Mouse (Mus musculus): ENCODE measurements at regions not wholly inside any gene's neighbourhood (a gene's known extent, or its start where the extent isn't known, plus 50 kb on each side); places are given as distances from the start of the nearest gene placed in this dataset.

DNA sequence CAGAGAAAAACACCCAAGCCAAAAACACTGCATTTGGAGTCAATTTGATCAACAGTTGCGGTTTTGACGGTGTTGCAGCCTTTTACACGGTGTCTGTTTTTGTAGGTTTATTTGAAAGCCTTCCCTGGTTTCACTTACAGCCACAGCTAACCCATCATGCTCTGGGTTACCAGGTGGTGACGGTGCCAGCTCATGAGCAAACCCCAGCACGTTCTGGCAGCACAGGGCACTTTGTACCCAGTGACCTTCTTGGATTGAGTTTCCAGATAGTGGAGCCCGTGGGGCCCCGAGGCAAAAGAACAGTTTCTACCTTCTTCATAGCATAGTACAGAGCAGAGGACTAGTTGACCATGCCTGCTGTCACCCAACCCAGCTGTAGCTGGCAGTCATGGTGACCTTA lies 152.6 kb upstream of the F930015N05Rik start:
- 73% methylated on average over 7 of the region's 7 CpGs for WGBS (ENCODE audit: insufficient replicate concordance)
- Histone ChIP-seq H3K4me1 (replicated peaks; ENCODE audit: control insufficient read depth in 2 of 2, insufficient read depth in 2 of 2, low read length in 1 of 2) (no peaks in the 10 kb centered on the region), H3K36me3 (replicated peaks; ENCODE audit: control insufficient read depth, insufficient read depth, low read depth) (no peaks in the 10 kb centered on the region), H3K4me2 (ENCODE audit: low read depth) (no peak overlapping the region), H3K4me3 (ENCODE audit: insufficient read depth in 1 of 2, low read depth in 2 of 2, low read length in 2 of 2) (no peak overlapping the region), H3K27ac (no peak overlapping the region), H3K9me3 (ENCODE audit: control insufficient read depth, low read length) (no peaks in the 10 kb centered on the region), H3K9ac (replicated peaks) (no peak overlapping the region), H3K27me3 (ENCODE audit: control insufficient read depth, insufficient read depth, low read length) (no peaks in the 10 kb centered on the region)
- DNase-seq (ENCODE audit: low read depth in 3 of 3, low spot score in 3 of 3) (no peak), ATAC-seq (ENCODE audit: insufficient read depth) (no peak)
- no peak for TF ChIP-seq EP300 (IDR thresholded peaks at IDR 0.05; ENCODE audit: low read depth)
- no peak for TF ChIP-seq CTCF (IDR thresholded peaks at IDR 0.05; ENCODE audit: low read depth)

DNA sequence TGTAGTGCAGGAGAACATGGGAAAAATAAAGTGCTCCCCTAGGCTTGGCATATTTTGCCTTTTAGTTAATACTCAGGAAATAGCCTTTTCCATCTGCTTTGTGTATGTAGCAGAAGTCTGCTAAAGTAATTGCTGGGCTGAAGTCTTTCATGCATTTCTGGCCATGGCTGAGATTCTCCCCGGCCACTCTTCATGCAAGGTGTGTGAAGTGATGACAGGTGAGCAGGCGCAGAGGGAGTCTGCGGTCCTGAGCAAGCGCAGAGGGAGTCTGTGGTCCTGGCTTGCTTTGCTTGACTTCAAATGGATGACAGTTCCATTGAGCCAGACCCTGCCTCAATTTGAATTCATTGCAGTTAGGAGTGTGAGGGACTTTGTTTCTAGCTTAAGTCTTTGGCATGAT lies 153.6 kb upstream of the F930015N05Rik start:
- no peak overlapping the region for H3K4me2 ChIP-seq (ENCODE audit: low read depth)
- DNase-seq (ENCODE audit: low read depth in 3 of 3, low spot score in 3 of 3) = no peak
- no peak overlapping the region for H3K9ac ChIP-seq (replicated peaks)
- no peaks in the 10 kb centered on the region for H3K9me3 ChIP-seq (ENCODE audit: control insufficient read depth, low read length)
- WGBS (ENCODE audit: insufficient replicate concordance) = 84% methylated on average over 4 of the region's 4 CpGs
- H3K4me3 ChIP-seq (ENCODE audit: insufficient read depth in 1 of 2, low read depth in 2 of 2, low read length in 2 of 2) = no peak overlapping the region
- H3K27me3 ChIP-seq (ENCODE audit: control insufficient read depth, insufficient read depth, low read length) = no peaks in the 10 kb centered on the region
- H3K4me1 ChIP-seq (replicated peaks; ENCODE audit: control insufficient read depth in 2 of 2, insufficient read depth in 2 of 2, low read length in 1 of 2) = no peaks in the 10 kb centered on the region
- ATAC-seq (ENCODE audit: insufficient read depth) = no peak
- H3K27ac ChIP-seq = no peak overlapping the region
- H3K36me3 ChIP-seq (replicated peaks; ENCODE audit: control insufficient read depth, insufficient read depth, low read depth) = no peaks in the 10 kb centered on the region
- no peak for TF ChIP-seq CTCF (IDR thresholded peaks at IDR 0.05; ENCODE audit: low read depth)
- no peak for TF ChIP-seq EP300 (IDR thresholded peaks at IDR 0.05; ENCODE audit: low read depth)

DNA sequence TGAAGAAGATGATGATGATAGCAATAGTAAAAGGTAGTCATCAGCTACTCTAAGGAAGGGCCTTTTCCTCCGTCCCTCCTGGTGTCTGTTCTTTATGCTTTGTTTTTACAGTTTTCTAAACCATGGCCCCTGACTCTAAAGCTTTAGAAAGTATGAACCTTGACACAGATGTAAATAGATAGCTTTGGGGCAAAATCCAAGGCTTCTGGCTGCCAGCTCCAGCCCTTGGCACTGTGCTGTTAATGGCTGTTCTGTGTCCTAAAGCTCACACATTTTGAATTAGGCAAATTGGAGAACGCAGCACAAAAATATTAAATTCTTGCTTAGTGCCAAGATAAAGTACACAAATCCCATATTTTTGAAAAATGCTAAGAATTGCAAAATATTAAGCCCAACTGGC lies 155.8 kb upstream of the F930015N05Rik start:
- TF ChIP-seq EP300 (IDR thresholded peaks at IDR 0.05; ENCODE audit: low read depth) = no peak

GRCm38 (mm10) chr11:64597305-64597704 lies 160.9 kb upstream of the F930015N05Rik start:
- WGBS (ENCODE audit: insufficient replicate concordance) = 40% methylated on average over 4 of the region's 4 CpGs
- TF ChIP-seq CTCF (IDR thresholded peaks at IDR 0.05; ENCODE audit: low read depth) (no peak), EP300 (IDR thresholded peaks at IDR 0.05; ENCODE audit: low read depth) (no peak)
- ATAC-seq (ENCODE audit: insufficient read depth) (no peak), DNase-seq (ENCODE audit: low read depth in 3 of 3, low spot score in 3 of 3) (no peak)
- Histone ChIP-seq H3K36me3 (replicated peaks; ENCODE audit: control insufficient read depth, insufficient read depth, low read depth) (no peaks in the 10 kb centered on the region), H3K27me3 (ENCODE audit: control insufficient read depth, insufficient read depth, low read length) (no peaks in the 10 kb centered on the region), H3K27ac (no peak overlapping the region), H3K4me1 (replicated peaks; ENCODE audit: control insufficient read depth in 2 of 2, insufficient read depth in 2 of 2, low read length in 1 of 2) (peaks cover 0 to 5% of the 10 kb centered on the region in 2 experiments; a peak in 2 of 4 replicates), H3K9me3 (ENCODE audit: control insufficient read depth, low read length) (no peaks in the 10 kb centered on the region), H3K4me2 (ENCODE audit: low read depth) (no peak overlapping the region), H3K9ac (replicated peaks) (no peak overlapping the region), H3K4me3 (ENCODE audit: insufficient read depth in 1 of 2, low read depth in 2 of 2, low read length in 2 of 2) (no peak overlapping the region)

More for the DNA sequence above, 155.8 kb upstream of the F930015N05Rik start:
- Histone ChIP-seq H3K27me3 (ENCODE audit: control insufficient read depth, insufficient read depth, low read length) (no peaks in the 10 kb centered on the region), H3K4me1 (replicated peaks; ENCODE audit: control insufficient read depth in 2 of 2, insufficient read depth in 2 of 2, low read length in 1 of 2) (no peaks in the 10 kb centered on the region), H3K9me3 (ENCODE audit: control insufficient read depth, low read length) (no peaks in the 10 kb centered on the region), H3K27ac (no peak overlapping the region), H3K9ac (replicated peaks) (no peak overlapping the region), H3K4me2 (ENCODE audit: low read depth) (no peak overlapping the region), H3K4me3 (ENCODE audit: insufficient read depth in 1 of 2, low read depth in 2 of 2, low read length in 2 of 2) (no peak overlapping the region), H3K36me3 (replicated peaks; ENCODE audit: control insufficient read depth, insufficient read depth, low read depth) (no peaks in the 10 kb centered on the region)
- 63% methylated on average over 2 of the region's 2 CpGs for WGBS (ENCODE audit: insufficient replicate concordance)
- DNase-seq (ENCODE audit: low read depth in 3 of 3, low spot score in 3 of 3) = no peak
- ATAC-seq (ENCODE audit: insufficient read depth) = no peak

- TF ChIP-seq CTCF (IDR thresholded peaks at IDR 0.05; ENCODE audit: low read depth) = no peak
- TF ChIP-seq EP300 (IDR thresholded peaks at IDR 0.05; ENCODE audit: low read depth) = no peak
- H3K4me2 ChIP-seq (ENCODE audit: low read depth) = no peak overlapping the region
- no peak overlapping the region for H3K9ac ChIP-seq (replicated peaks)
- no peak overlapping the region for H3K4me3 ChIP-seq (ENCODE audit: insufficient read depth in 1 of 2, low read depth in 2 of 2, low read length in 2 of 2)
- no peaks in the 10 kb centered on the region for H3K27me3 ChIP-seq (ENCODE audit: control insufficient read depth, insufficient read depth, low read length)
- no peaks in the 10 kb centered on the region for H3K36me3 ChIP-seq (replicated peaks; ENCODE audit: control insufficient read depth, insufficient read depth, low read depth)
- DNase-seq (ENCODE audit: low read depth in 3 of 3, low spot score in 3 of 3) (no peak), ATAC-seq (ENCODE audit: insufficient read depth) (no peak)
- 41% methylated on average over 3 of the region's 3 CpGs for WGBS (ENCODE audit: insufficient replicate concordance)
- H3K27ac ChIP-seq = no peak overlapping the region
- no peaks in the 10 kb centered on the region for H3K9me3 ChIP-seq (ENCODE audit: control insufficient read depth, low read length)
- peaks cover 0 to 5% of the 10 kb centered on the region in 2 experiments; a peak in 2 of 4 replicates for H3K4me1 ChIP-seq (replicated peaks; ENCODE audit: control insufficient read depth in 2 of 2, insufficient read depth in 2 of 2, low read length in 1 of 2)
These were observed 162.7 kb upstream of the F930015N05Rik start for GRCm38 (mm10) chr11:64599178-64599577.
